Mouse (Mus musculus) liver, postnatal 0 days (tissue): Measurements from ENCODE around the gene Ablim1.

ENCODE experiments used
- CTCF ChIP-seq: sonication (generic); IDR thresholded peaks from 2 replicates; pipeline ENCODE4 v1.5.1; 2016; ENCODE audit warnings: antibody characterized with exemption, low read depth
- EP300 ChIP-seq: IDR thresholded peaks from 2 replicates; pipeline ENCODE4 v1.6.1; 2016; ENCODE audit warnings: antibody characterized with exemption, low read depth, mild to moderate bottlenecking

DNA sequence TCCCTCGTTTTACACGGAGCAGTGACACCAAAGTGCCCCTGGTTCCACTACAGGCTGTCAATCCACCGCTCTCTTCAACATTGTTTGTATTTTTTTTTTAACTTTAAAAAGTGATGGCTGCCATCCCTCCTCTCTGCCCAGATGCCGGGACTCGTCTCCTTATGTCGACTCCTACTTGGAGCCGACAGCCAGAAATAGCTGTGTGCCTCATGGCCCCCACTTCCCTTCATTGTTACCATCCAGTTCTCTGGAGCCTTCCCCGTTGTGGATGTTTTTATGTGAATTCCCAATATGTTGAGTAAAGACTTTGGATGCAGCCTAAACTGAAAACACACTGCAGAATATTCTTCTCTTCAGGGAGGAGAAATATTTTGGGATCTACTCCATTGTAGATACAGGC, 8.7 kb downstream of the Ablim1 start:
- TF ChIP-seq CTCF (no peak), EP300 (no peak)
